Mouse (Mus musculus) midbrain, embryonic 15.5 days (tissue): Measurements from ENCODE around the gene As3mt. TPM values are rescaled to one million over a fixed set of nuclear protein-coding genes. Genes with fewer than 3 reads are reported as not detected.
A peak's percentile ranks its signal among the peaks of the same experiment; 100 is the strongest.

Source experiments
- ATAC-seq: fragments of 200-750 bp; cut with Nextera tagmentation; replicated peaks from 2 replicates; pipeline ENCODE4 v1.8.0; 2017; ENCODE audit warnings: moderate TSS enrichment
- H3K27ac ChIP-seq: fragments of 300-500 bp; sonication (generic); 2 replicates; pipeline ENCODE4 v1.5.1; 2015; ENCODE audit warnings: mild to moderate bottlenecking, inconsistent platforms
- H3K27me3 ChIP-seq: fragments of 300-500 bp; sonication (generic); replicated peaks from 2 replicates; pipeline ENCODE4 v1.6.1; 2015; ENCODE audit warnings: inconsistent platforms
- H3K36me3 ChIP-seq: fragments of 300-500 bp; sonication (generic); replicated peaks from 2 replicates; pipeline ENCODE4 v1.6.1; 2015; ENCODE audit warnings: inconsistent platforms
- H3K4me1 ChIP-seq: fragments of 300-500 bp; sonication (generic); 2 replicates; pipeline ENCODE4 v1.6.1; 2015; ENCODE audit warnings: inconsistent platforms
- H3K4me2 ChIP-seq: fragments of 300-500 bp; sonication (generic); 2 replicates; pipeline ENCODE4 v1.6.1; 2015; ENCODE audit warnings: inconsistent platforms, mild to moderate bottlenecking, moderate library complexity
- H3K4me3 ChIP-seq: fragments of 300-500 bp; sonication (generic); 2 replicates; pipeline ENCODE4 v1.5.1; 2015; ENCODE audit warnings: mild to moderate bottlenecking, inconsistent platforms
- H3K9ac ChIP-seq: fragments of 300-500 bp; sonication (generic); 2 replicates; pipeline ENCODE4 v1.6.1; 2015; ENCODE audit warnings: mild to moderate bottlenecking, inconsistent platforms
- H3K9me3 ChIP-seq: fragments of 300-500 bp; sonication (generic); 2 replicates; pipeline ENCODE4 v1.6.1; 2016; ENCODE audit warnings: inconsistent platforms
- WGBS: fragments of 180-500 bp; shearing (Covaris S2); methylation state at CpG from one replicate; pipeline ENCODE4 v1.1.7; 2015; ENCODE audit warnings: mixed read lengths; 5-methylcytosine and 5-hydroxymethylcytosine counted together
- polyA plus RNA-seq: library from polyadenylated mRNA; unstranded; fragments of >200 nt; fragmentation: Nextera tagmentation; extraction: Ambion mirVana; gene quantifications from 2 replicates; pipeline ENCODE4 v1.2.1, GENCODE M21; 2015

Gene As3mt
- 33.9 and 38.2 TPM in 2 replicates for polyA plus RNA-seq

- ATAC-seq, result peak; percentile 56
- no peaks in the 10 kb centered on the region for H3K9me3 ChIP-seq
- H3K36me3 ChIP-seq, result no peaks in the 10 kb centered on the region
- H3K27me3 ChIP-seq, result no peaks in the 10 kb centered on the region
- peaks cover 3% of the 10 kb centered on the region; the same call in 1 of the 2 replicates for H3K4me1 ChIP-seq
- H3K4me2 ChIP-seq, result peak within 1 kb of the TSS; percentile 47
- peak within 1 kb of the TSS; percentile 40 for H3K4me3 ChIP-seq
- H3K9ac ChIP-seq, result peak within 1 kb of the TSS; percentile 11; the same call in 1 of the 2 replicates
- WGBS, result 15% methylated on average over 31 of the region's 31 CpGs
- H3K27ac ChIP-seq, result 0 out of 2 replicates have a peak within 1 kb of the TSS, but pooled peaks have one; percentile 3
Observed at GRCm38 (mm10) chr19:46707296-46708151, at the start of gene As3mt. TSS of gene As3mt (plus strand) at chr19:46707458.

GRCm38 (mm10) chr19:46658348-46658747 lies 48.9 kb upstream of the As3mt start:
- peaks cover 28% of the 10 kb centered on the region for H3K36me3 ChIP-seq
- H3K27ac ChIP-seq, result no peak overlapping the region
- 96% methylated on average over 7 of the region's 7 CpGs for WGBS
- H3K9ac ChIP-seq, result no peak overlapping the region
- H3K4me2 ChIP-seq, result no peak overlapping the region
- H3K27me3 ChIP-seq, result no peaks in the 10 kb centered on the region
- H3K9me3 ChIP-seq, result no peaks in the 10 kb centered on the region
- H3K4me3 ChIP-seq, result no peak overlapping the region
- H3K4me1 ChIP-seq, result no peaks in the 10 kb centered on the region
- ATAC-seq, result no peak

GRCm38 (mm10) chr19:46658851-46659250 lies 48.4 kb upstream of the As3mt start:
- Histone ChIP-seq H3K27ac (no peak overlapping the region), H3K4me1 (no peaks in the 10 kb centered on the region), H3K4me2 (no peak overlapping the region), H3K4me3 (no peak overlapping the region), H3K9me3 (no peaks in the 10 kb centered on the region), H3K27me3 (no peaks in the 10 kb centered on the region), H3K36me3 (peaks cover 23% of the 10 kb centered on the region), H3K9ac (no peak overlapping the region)
- 87% methylated on average over 9 of the region's 9 CpGs for WGBS
- no peak for ATAC-seq

- 0 out of 2 replicates have a peak, but pooled peaks cover 4% of the 10 kb centered on the region for H3K36me3 ChIP-seq
- no peaks in the 10 kb centered on the region for H3K27me3 ChIP-seq
- no peaks in the 10 kb centered on the region for H3K9me3 ChIP-seq
- ATAC-seq, result no peak
- WGBS, result 70% methylated on average over 4 of the region's 4 CpGs
- H3K9ac ChIP-seq, result no peak overlapping the region
- peaks cover 7% of the 10 kb centered on the region for H3K4me1 ChIP-seq
- H3K27ac ChIP-seq, result no peak overlapping the region
- H3K4me2 ChIP-seq, result no peak overlapping the region
- H3K4me3 ChIP-seq, result no peak overlapping the region
Observed at GRCm38 (mm10) chr19:46661511-46661910, 45.7 kb upstream of the As3mt start.

GRCm38 (mm10) chr19:46662214-46662613 lies 45.0 kb upstream of the As3mt start:
- Histone ChIP-seq H3K9me3 (no peaks in the 10 kb centered on the region), H3K4me3 (no peak overlapping the region), H3K27me3 (no peaks in the 10 kb centered on the region), H3K27ac (no peak overlapping the region), H3K4me1 (peaks cover 7% of the 10 kb centered on the region), H3K9ac (no peak overlapping the region), H3K36me3 (0 out of 2 replicates have a peak, but pooled peaks cover 2% of the 10 kb centered on the region), H3K4me2 (no peak overlapping the region)
- no peak for ATAC-seq
- 88% methylated on average over 8 of the region's 8 CpGs for WGBS

GRCm38 (mm10) chr19:46662784-46663183 lies 44.5 kb upstream of the As3mt start:
- Histone ChIP-seq H3K36me3 (no peaks in the 10 kb centered on the region), H3K27me3 (no peaks in the 10 kb centered on the region), H3K9ac (no peak overlapping the region), H3K9me3 (no peaks in the 10 kb centered on the region), H3K4me3 (no peak overlapping the region), H3K4me2 (no peak overlapping the region), H3K27ac (no peak overlapping the region), H3K4me1 (peaks cover 7% of the 10 kb centered on the region)
- WGBS, result 87% methylated on average over 6 of the region's 6 CpGs
- ATAC-seq, result no peak

GRCm38 (mm10) chr19:46665474-46665873 lies 41.8 kb upstream of the As3mt start:
- WGBS, result 40% methylated on average over 7 of the region's 7 CpGs
- H3K36me3 ChIP-seq, result no peaks in the 10 kb centered on the region
- peaks cover 7% of the 10 kb centered on the region for H3K4me1 ChIP-seq
- H3K4me2 ChIP-seq, result no peak overlapping the region
- no peaks in the 10 kb centered on the region for H3K9me3 ChIP-seq
- H3K27ac ChIP-seq, result no peak overlapping the region
- no peak overlapping the region for H3K4me3 ChIP-seq
- H3K9ac ChIP-seq, result no peak overlapping the region
- H3K27me3 ChIP-seq, result no peaks in the 10 kb centered on the region
- no peak for ATAC-seq

GRCm38 (mm10) chr19:46667300-46667699 lies 40.0 kb upstream of the As3mt start:
- no peak for ATAC-seq
- 65% methylated on average over 11 of the region's 11 CpGs for WGBS

GRCm38 (mm10) chr19:46668263-46668662 lies 39.0 kb upstream of the As3mt start:
- Histone ChIP-seq H3K4me1 (peaks cover 7% of the 10 kb centered on the region), H3K4me3 (no peak overlapping the region), H3K36me3 (no peaks in the 10 kb centered on the region), H3K4me2 (no peak overlapping the region), H3K27ac (no peak overlapping the region), H3K27me3 (no peaks in the 10 kb centered on the region), H3K9ac (no peak overlapping the region), H3K9me3 (no peaks in the 10 kb centered on the region)
- ATAC-seq, result no peak
- WGBS, result 85% methylated on average over 10 of the region's 10 CpGs

More at GRCm38 (mm10) chr19:46667300-46667699, 40.0 kb upstream of the As3mt start:
- Histone ChIP-seq H3K27ac (no peak overlapping the region), H3K27me3 (no peaks in the 10 kb centered on the region), H3K4me2 (no peak overlapping the region), H3K36me3 (no peaks in the 10 kb centered on the region), H3K9ac (no peak overlapping the region), H3K4me3 (no peak overlapping the region), H3K4me1 (peaks cover 7% of the 10 kb centered on the region), H3K9me3 (no peaks in the 10 kb centered on the region)

- Histone ChIP-seq H3K4me1 (peaks cover 7% of the 10 kb centered on the region), H3K9me3 (no peaks in the 10 kb centered on the region), H3K9ac (no peak overlapping the region), H3K4me2 (no peak overlapping the region), H3K27me3 (no peaks in the 10 kb centered on the region), H3K36me3 (no peaks in the 10 kb centered on the region), H3K4me3 (no peak overlapping the region), H3K27ac (no peak overlapping the region)
- 91% methylated on average over 5 of the region's 5 CpGs for WGBS
- no peak for ATAC-seq
Observed at GRCm38 (mm10) chr19:46669802-46670201, 37.5 kb upstream of the As3mt start.

- no peaks in the 10 kb centered on the region for H3K36me3 ChIP-seq
- H3K4me3 ChIP-seq, result no peak overlapping the region
- H3K27me3 ChIP-seq, result no peaks in the 10 kb centered on the region
- H3K27ac ChIP-seq, result no peak overlapping the region
- ATAC-seq, result peak; percentile 65; the same call in 1 of the 2 replicates
- no peak overlapping the region for H3K4me2 ChIP-seq
- peaks cover 1% of the 10 kb centered on the region; the same call in 1 of the 2 replicates for H3K4me1 ChIP-seq
- WGBS, result 32% methylated on average over 13 of the region's 13 CpGs
- no peak overlapping the region for H3K9ac ChIP-seq
- no peaks in the 10 kb centered on the region for H3K9me3 ChIP-seq
Observed at GRCm38 (mm10) chr19:46670691-46671090, 36.6 kb upstream of the As3mt start.

GRCm38 (mm10) chr19:46672766-46673418 lies 34.4 kb upstream of the As3mt start, which contains the start of gene Cyp17a1:
TSS of gene Cyp17a1 (minus strand) at chr19:46673172.
- H3K27ac ChIP-seq, result no peak within 1 kb of the TSS
- H3K9ac ChIP-seq, result no peak within 1 kb of the TSS
- WGBS, result 78% methylated on average over 5 of the region's 5 CpGs
- no peaks in the 10 kb centered on the region for H3K9me3 ChIP-seq
- no peaks in the 10 kb centered on the region for H3K36me3 ChIP-seq
- no peak for ATAC-seq
- no peaks in the 10 kb centered on the region for H3K4me1 ChIP-seq
- H3K4me3 ChIP-seq, result no peak within 1 kb of the TSS
- H3K4me2 ChIP-seq, result no peak within 1 kb of the TSS
- H3K27me3 ChIP-seq, result no peaks in the 10 kb centered on the region
